In the genomic region with DNA sequence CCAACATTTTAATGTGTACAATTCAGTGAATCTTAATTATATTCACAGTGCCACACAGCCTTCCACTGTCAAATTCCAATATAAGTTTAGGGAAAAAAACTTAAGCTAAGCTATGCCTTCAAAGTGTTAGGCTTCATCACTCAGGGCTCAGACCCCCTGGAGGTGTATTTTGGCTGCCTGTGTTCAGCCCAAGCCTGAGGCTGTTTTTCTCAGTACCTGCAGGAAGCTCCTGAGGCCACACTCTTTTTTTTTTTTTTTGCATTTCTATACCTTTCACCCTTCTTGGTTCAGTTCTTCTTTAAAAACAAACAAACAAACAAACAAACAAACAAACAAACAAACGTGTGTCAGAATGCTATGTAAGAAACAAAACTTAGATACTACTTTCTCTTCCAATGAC, we compare ENCODE assay signal across 14 mouse cellular contexts.
"Had no signal": no experiment of that assay in that cellular context is flagged by ENCODE, and none has a peak within 500 bp of the region (broad histone marks: within the 10 kb centered on the region; RNA-seq: fewer than 3 reads in every experiment).

No protein-coding gene starts in this region.

- H3K27ac ChIP-seq: midbrain, embryonic 10.5 days; midbrain, embryonic 12.5 days; neural tube, embryonic 13.5 days; neural tube, embryonic 15.5 days had no signal

- H3K27me3 ChIP-seq: midbrain, embryonic 12.5 days; neural tube, embryonic 13.5 days; neural tube, embryonic 15.5 days had no signal

- DNase-seq: lung, adult 18-20 months; lung, embryonic 14.5 days; lung, postnatal 10 days; lung, postnatal 4 days; midbrain, embryonic 14.5 days; right cerebral cortex, postnatal 14 days; thymus, adult 18-20 months; thymus, postnatal 14 days; thymus, postnatal 36 days had no signal

- H3K9ac ChIP-seq: lung, embryonic 14.5 days; midbrain, embryonic 12.5 days; neural tube, embryonic 13.5 days; neural tube, embryonic 15.5 days had no signal

- H3K4me1 ChIP-seq: midbrain, embryonic 10.5 days; midbrain, embryonic 12.5 days; neural tube, embryonic 13.5 days; neural tube, embryonic 15.5 days had no signal

- H3K4me3 ChIP-seq: midbrain, embryonic 10.5 days; midbrain, embryonic 12.5 days; myocyte; neural tube, embryonic 13.5 days; neural tube, embryonic 15.5 days had no signal

- H3K9me3 ChIP-seq: neural tube, embryonic 15.5 days had no signal
